Mouse (Mus musculus) neural tube, embryonic 15.5 days (tissue): ENCODE data around the gene Bysl. TPM values are rescaled to one million over a fixed set of nuclear protein-coding genes. Genes with fewer than 3 reads are reported as not detected.
"Not testable (repeated sequence)": the region's sequence is repeated elsewhere in the genome, so short reads cannot be mapped to it uniquely, and the experiment has no call there.

Experiments used
- ATAC-seq: fragments of 200-750 bp; cut with Nextera tagmentation; 2 replicates; pipeline ENCODE4 v1.8.0; 2017; ENCODE audit warnings: mild to moderate bottlenecking, moderate TSS enrichment, moderate library complexity; ENCODE audit not compliant: low FRiP score
- H3K27ac ChIP-seq: fragments of 300-500 bp; sonication (generic); replicated peaks from 2 replicates; pipeline ENCODE4 v1.5.1; 2015; ENCODE audit warnings: mild to moderate bottlenecking, inconsistent platforms
- H3K27me3 ChIP-seq: fragments of 300-500 bp; sonication (generic); replicated peaks from 2 replicates; pipeline ENCODE4 v1.6.1; 2015; ENCODE audit warnings: inconsistent platforms
- H3K36me3 ChIP-seq: fragments of 300-500 bp; sonication (generic); 2 replicates; pipeline ENCODE4 v1.6.1; 2015; ENCODE audit warnings: inconsistent platforms
- H3K4me1 ChIP-seq: fragments of 300-500 bp; sonication (generic); 2 replicates; pipeline ENCODE4 v1.6.1; 2015; ENCODE audit warnings: inconsistent platforms
- H3K4me2 ChIP-seq: fragments of 300-500 bp; sonication (generic); 2 replicates; pipeline ENCODE4 v1.6.1; 2015; ENCODE audit warnings: inconsistent platforms, mild to moderate bottlenecking, moderate library complexity
- H3K4me3 ChIP-seq: fragments of 300-500 bp; sonication (generic); replicated peaks from 2 replicates; pipeline ENCODE4 v1.5.1; 2015; ENCODE audit warnings: mild to moderate bottlenecking, inconsistent platforms
- H3K9ac ChIP-seq: fragments of 300-500 bp; sonication (generic); replicated peaks from 2 replicates; pipeline ENCODE4 v1.6.1; 2015; ENCODE audit warnings: mild to moderate bottlenecking, inconsistent platforms
- H3K9me3 ChIP-seq: fragments of 300-500 bp; sonication (generic); replicated peaks from 2 replicates; pipeline ENCODE4 v1.6.1; 2016; ENCODE audit warnings: inconsistent platforms
- WGBS: fragments of 180-500 bp; shearing (Covaris S2); methylation state at CpG from one replicate; pipeline ENCODE4 v1.1.7; 2015; ENCODE audit warnings: mixed read lengths; 5-methylcytosine and 5-hydroxymethylcytosine counted together
- polyA plus RNA-seq: library from polyadenylated mRNA; unstranded; fragments of >200 nt; fragmentation: Nextera tagmentation; extraction: Ambion mirVana; gene quantifications from 2 replicates; pipeline ENCODE4 v1.2.1, GENCODE M21; 2015

Bysl gene
- polyA plus RNA-seq, 1 experiment from 2014 or later, result 37.1 TPM

DNA sequence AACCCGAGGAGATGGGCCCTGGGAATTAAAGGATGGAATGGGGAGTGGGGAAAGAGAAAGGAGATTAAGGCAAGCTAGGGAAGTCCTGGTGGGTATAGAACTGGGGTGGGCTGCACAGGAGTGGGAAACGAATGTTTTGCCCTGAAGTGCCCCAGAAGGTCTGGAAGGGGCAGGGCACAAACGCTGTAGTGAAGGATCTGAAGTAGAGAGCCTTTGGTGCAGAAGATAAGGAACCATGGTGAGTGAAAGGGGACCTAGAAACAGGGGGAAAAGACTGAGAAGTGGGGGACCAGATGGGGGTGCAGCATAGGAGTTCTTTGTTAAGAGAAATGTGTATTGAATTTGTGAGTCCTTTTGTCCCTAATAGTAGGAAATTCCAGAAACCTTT, 19.4 kb upstream of the Bysl start, which contains the start of gene Usp49:
Usp49 (plus strand) TSS at position 13 of the 388 bp plus-strand sequence.
- 0% methylated on average over 3 of the region's 3 CpGs for WGBS
- Histone ChIP-seq H3K27ac (peak within 1 kb of the TSS; percentile 97), H3K9me3 (no peaks in the 10 kb centered on the region), H3K36me3 (0 out of 2 replicates have a peak, but pooled peaks cover 4% of the 10 kb centered on the region), H3K9ac (peak within 1 kb of the TSS; percentile 78), H3K4me1 (peaks cover 46% of the 10 kb centered on the region), H3K4me3 (peak within 1 kb of the TSS; percentile 88), H3K4me2 (peak within 1 kb of the TSS; percentile 87), H3K27me3 (no peaks in the 10 kb centered on the region)
- ATAC-seq, result no peak

DNA sequence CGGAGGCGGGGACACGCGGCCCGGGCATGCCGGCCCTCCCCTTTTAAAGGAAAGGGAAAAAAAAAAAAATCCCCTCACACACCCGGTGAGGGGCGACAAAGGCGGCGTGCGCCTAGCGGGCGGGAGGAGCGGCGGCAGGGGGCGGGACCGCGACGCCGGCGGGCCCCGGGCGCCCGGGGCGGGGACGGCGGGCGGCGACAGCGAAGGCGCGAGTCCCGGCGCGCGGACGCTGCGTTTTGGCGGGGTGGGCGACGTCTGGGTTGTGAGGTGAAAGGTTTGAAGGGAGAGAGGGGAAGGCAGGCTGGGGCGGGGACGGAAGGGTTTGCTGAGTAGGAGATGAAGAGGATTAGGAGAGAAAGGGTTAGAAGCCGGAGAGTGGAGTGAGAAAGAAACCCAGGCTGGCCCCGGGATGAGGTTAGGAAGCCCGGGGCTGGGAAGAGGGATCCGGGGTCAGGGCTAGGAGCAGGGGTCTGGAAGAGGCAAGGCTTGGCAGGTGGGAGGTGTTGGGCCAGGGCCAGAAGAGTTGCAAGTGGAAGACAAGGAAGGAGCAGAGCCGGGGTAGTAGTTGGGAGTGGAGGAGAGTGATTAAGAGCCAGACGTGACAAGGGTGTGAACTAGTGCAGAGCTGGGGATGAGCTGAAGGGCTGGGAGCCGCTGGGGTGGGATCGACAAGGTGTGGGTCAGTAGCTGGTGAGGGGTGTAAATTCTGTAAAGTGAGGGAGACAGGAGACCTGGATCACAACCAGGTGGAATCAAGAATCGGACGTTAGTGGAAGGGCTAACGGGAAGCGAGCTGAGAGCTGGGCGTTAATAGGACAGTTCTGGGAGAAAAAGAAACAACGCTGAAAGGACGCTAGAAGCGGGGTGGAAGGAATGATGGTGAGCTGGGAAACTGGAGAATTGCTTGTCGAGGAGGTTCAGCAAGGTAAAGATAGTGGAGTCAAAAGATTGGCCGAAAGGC, 18.7 kb upstream of the Bysl start:
- Histone ChIP-seq H3K4me1 (peaks cover 46% of the 10 kb centered on the region), H3K9me3 (no peaks in the 10 kb centered on the region), H3K4me2 (peak overlapping the region; percentile 87), H3K4me3 (peak overlapping the region; percentile 88), H3K27me3 (no peaks in the 10 kb centered on the region), H3K9ac (peak overlapping the region; percentile 78), H3K27ac (peak overlapping the region; percentile 97), H3K36me3 (0 out of 2 replicates have a peak, but pooled peaks cover 4% of the 10 kb centered on the region)
- under 1% methylated on average over 54 of the region's 61 CpGs for WGBS
- ATAC-seq, result peak; percentile 62

- Histone ChIP-seq H3K4me2 (peak overlapping the region; percentile 87), H3K36me3 (peaks cover 6% of the 10 kb centered on the region), H3K4me1 (peaks cover 46% of the 10 kb centered on the region), H3K4me3 (peak overlapping the region; percentile 88), H3K27me3 (no peaks in the 10 kb centered on the region), H3K9me3 (no peaks in the 10 kb centered on the region), H3K9ac (peak overlapping the region; percentile 78), H3K27ac (peak overlapping the region; percentile 97)
- ATAC-seq, result peak; percentile 96
- WGBS, result under 1% methylated on average over 61 of the region's 63 CpGs
These were observed 17.8 kb upstream of the Bysl start for GRCm38 (mm10) chr17:47628851-47629676.

DNA sequence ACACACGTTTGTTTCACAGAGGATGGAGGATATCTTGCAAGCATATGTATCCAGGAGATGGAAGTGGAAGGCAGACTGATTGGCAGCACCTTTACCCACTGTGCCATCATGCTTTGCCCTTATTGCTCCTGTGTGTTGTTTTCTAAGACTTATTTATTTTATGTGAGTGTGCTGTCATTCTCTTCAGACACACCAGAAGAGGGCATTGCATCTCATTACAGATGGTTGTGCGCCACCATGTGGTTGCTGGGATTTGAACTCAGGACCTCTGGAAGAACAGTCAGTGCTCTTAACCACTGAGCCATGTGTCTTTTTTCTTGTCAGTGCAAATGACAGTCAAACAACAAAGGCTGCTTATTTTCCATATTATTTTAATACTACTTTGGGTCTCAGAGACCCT, 16.5 kb upstream of the Bysl start:
- Histone ChIP-seq H3K4me1 (peaks cover 39% of the 10 kb centered on the region), H3K4me3 (no peak overlapping the region), H3K9ac (no peak overlapping the region), H3K36me3 (peaks cover 19% of the 10 kb centered on the region), H3K4me2 (0 out of 2 replicates have a peak overlapping the region, but pooled peaks have one; percentile 87), H3K27ac (no peak overlapping the region), H3K27me3 (no peaks in the 10 kb centered on the region), H3K9me3 (no peaks in the 10 kb centered on the region)
- ATAC-seq, result no peak
- WGBS, result 85% methylated on average over 2 of the region's 2 CpGs

DNA sequence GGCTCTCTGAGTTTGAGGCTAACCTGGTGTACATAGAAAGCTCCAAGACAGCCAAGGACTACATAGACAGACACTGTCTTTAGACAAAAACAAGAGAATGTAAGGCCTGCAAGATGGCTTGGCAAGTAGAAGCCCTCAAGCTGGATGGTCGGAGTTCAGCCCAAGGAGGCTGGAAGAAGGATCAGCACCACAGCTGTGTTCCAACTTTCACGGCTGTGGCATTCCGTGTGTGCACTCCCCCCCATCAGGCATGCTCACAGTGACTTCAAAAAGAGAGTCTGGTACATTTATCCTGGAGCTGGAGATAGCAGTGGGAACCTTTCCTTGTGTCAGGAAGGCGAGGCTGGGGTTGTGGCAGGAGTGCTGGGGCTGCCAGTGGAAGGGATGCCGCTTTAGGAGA, 14.7 kb upstream of the Bysl start:
- H3K4me3 ChIP-seq, result no peak overlapping the region
- H3K4me1 ChIP-seq, result peaks cover 23% of the 10 kb centered on the region
- no peak overlapping the region for H3K4me2 ChIP-seq
- no peak for ATAC-seq
- H3K9me3 ChIP-seq, result no peaks in the 10 kb centered on the region
- no peak overlapping the region for H3K27ac ChIP-seq
- H3K36me3 ChIP-seq, result peaks cover 30% of the 10 kb centered on the region
- WGBS, result 93% methylated on average over 5 of the region's 5 CpGs
- H3K27me3 ChIP-seq, result no peaks in the 10 kb centered on the region
- H3K9ac ChIP-seq, result no peak overlapping the region

- Histone ChIP-seq H3K4me2 (no peak overlapping the region), H3K9me3 (no peaks in the 10 kb centered on the region), H3K27ac (no peak overlapping the region), H3K4me3 (no peak overlapping the region), H3K27me3 (no peaks in the 10 kb centered on the region), H3K9ac (no peak overlapping the region), H3K4me1 (peaks cover 14% of the 10 kb centered on the region), H3K36me3 (peaks cover 36% of the 10 kb centered on the region)
- WGBS, result 96% methylated on average over 2 of the region's 2 CpGs
- ATAC-seq, result no peak
These were observed 13.8 kb upstream of the Bysl start for GRCm38 (mm10) chr17:47625088-47625487.

DNA sequence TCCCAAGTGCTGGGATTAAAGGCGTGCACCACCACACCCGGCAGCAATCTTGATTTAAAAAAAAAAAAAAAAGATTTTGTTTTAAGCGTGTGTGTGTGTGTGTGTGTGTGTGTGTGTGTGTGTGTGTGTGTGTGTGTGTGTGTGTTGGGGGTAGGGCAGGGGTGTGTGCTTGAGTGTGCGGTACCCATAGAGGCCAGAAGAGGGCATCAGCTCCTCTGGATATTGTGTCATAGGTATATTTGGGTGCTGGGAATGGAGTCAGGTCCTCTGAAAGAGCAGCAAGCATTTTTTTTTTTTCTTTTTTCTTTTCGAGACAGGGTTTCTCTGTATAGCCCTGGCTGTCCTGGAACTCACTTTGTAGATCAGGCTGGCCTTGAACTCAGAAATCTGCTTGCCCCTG, 13.3 kb upstream of the Bysl start:
- not testable (repeated sequence) for H3K4me3 ChIP-seq, H3K4me2 ChIP-seq, ATAC-seq, H3K27me3 ChIP-seq, H3K9ac ChIP-seq, H3K9me3 ChIP-seq, H3K27ac ChIP-seq
- WGBS, result 100% methylated on average over 4 of the region's 5 CpGs
- Histone ChIP-seq H3K36me3 (peaks cover 42% of the 10 kb centered on the region), H3K4me1 (peaks cover 12% of the 10 kb centered on the region)

DNA sequence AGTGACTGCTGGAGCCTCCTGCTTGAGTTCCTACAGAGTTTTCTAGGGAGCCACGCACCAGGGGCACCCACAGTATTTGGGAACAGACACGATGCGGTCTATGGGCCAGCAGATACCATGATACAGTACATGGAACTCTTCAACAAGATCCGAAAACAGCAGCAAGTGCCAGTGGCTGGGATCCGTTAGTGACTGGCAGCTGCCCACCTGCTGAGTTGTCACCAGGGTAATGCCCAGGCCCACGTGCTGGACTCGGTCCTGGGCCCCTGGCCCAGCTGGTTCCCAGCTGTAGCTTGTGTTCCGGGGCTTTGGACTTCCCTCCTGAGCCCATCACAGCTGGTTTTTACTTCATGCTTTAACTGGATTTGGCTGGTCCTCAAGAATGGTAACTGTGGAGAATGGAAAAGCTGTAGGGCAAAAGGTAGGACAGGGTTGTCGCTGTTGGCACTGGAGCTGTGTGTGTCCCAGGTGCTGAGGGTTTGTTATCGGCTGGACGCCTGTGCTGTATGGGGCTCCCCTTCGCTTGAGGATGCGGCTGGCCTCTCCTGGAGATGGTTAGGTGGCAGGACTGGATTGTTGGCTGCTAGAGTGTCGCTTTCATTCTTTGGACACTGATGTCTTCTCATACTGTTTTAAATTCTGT, 11.7 kb upstream of the Bysl start:
- no peak overlapping the region for H3K4me2 ChIP-seq
- H3K9ac ChIP-seq, result no peak overlapping the region
- no peaks in the 10 kb centered on the region for H3K27me3 ChIP-seq
- ATAC-seq, result no peak
- H3K27ac ChIP-seq, result no peak overlapping the region
- WGBS, result 96% methylated on average over 14 of the region's 14 CpGs
- peaks cover 4% of the 10 kb centered on the region for H3K4me1 ChIP-seq
- peaks cover 52% of the 10 kb centered on the region for H3K36me3 ChIP-seq
- no peak overlapping the region for H3K4me3 ChIP-seq
- no peaks in the 10 kb centered on the region for H3K9me3 ChIP-seq

DNA sequence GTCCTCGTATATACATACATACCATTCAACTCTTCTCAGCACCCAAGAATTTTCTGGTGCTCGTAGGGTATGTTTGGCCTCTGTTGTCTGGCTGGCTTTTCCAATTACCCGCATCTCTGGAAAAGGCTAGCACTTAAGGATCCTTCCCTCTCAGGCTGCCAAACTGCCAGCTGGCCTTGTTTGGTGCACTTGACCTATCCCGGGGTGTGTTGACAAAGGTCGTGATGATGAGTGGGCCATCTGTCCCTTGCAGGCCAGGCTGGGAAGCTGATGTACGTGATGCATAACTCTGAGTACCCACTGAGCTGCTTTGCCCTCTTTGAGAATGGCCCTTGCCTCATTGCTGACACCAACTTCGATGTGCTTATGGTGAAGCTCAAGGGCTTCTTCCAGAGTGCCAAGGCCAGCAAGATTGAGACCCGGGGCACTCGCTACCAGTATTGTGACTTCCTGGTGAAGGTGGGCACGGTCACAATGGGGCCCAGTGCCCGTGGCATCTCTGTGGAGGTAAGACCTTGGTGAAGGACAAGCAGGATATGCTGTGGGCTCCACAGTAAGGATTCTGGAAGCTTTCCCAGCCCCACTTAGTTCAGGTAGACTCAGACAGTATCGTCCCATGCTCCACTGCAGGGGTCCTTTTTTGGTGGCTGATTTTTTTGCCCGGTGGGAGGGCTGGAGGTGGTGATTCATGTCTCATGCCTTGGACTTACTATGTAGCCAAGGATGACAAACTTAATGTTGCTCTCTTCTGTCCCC, 7.4 kb upstream of the Bysl start:
- H3K36me3 ChIP-seq, result peaks cover 68% of the 10 kb centered on the region
- no peak overlapping the region for H3K4me3 ChIP-seq
- no peak overlapping the region for H3K27ac ChIP-seq
- no peak overlapping the region for H3K4me2 ChIP-seq
- H3K9me3 ChIP-seq, result no peaks in the 10 kb centered on the region
- WGBS, result 88% methylated on average over 13 of the region's 13 CpGs
- no peak overlapping the region for H3K9ac ChIP-seq
- H3K4me1 ChIP-seq, result peaks cover 4% of the 10 kb centered on the region; the same call in 1 of the 2 replicates
- no peak for ATAC-seq
- H3K27me3 ChIP-seq, result no peaks in the 10 kb centered on the region

DNA sequence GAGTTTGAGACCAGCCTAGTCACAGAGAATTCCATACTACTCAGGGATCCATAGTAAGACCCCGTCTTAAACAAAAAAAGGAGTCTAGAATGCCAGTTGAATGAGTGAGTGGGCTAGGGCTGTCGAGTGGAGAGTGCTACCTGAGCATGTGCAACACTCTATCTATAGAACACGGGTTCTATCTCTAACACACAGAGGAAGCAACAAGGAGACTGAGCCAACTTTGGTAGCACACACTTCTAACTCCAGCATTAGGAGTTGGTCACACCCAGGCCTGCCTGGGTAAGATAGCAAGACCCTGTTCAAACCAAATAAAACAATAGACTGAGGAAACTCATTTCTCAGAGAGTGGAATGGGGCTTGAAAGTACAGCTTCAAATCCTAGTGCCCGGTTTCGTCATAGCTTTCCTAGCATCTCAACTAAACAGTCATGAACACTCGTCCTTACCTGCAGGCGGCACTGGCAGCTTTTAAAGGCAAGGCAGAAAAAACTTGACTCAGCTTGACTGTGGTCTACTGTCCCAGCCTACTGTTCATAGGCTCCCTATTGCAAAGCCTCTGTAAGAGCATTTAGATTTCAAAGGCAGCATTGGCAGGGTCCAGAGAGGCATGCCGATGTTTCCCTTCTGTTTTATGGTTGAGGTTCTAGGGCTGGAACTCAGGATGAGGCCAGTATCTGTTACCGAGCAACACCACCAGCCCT, 6.5 kb upstream of the Bysl start:
- WGBS, result 94% methylated on average over 9 of the region's 9 CpGs
- Histone ChIP-seq H3K36me3 (peaks cover 62% of the 10 kb centered on the region), H3K27me3 (no peaks in the 10 kb centered on the region)

More for the DNA sequence above, 6.5 kb upstream of the Bysl start:
- H3K27ac ChIP-seq, result no peak overlapping the region
- no peaks in the 10 kb centered on the region for H3K9me3 ChIP-seq
- H3K4me2 ChIP-seq, result no peak overlapping the region
- no peak overlapping the region for H3K9ac ChIP-seq
- peaks cover 14% of the 10 kb centered on the region for H3K4me1 ChIP-seq
- ATAC-seq, result no peak
- no peak overlapping the region for H3K4me3 ChIP-seq
